Mouse (Mus musculus) CH12.LX (cell line): ENCODE measurements around the gene Rpl7l1.

ENCODE experiments used
- BHLHE40 ChIP-seq: IDR thresholded peaks from 2 replicates; pipeline ENCODE4 v1.6.1; 2011; ENCODE audit warnings: mild to moderate bottlenecking, low read depth, low read length, improper control_type of control experiment
- CTCF ChIP-seq, 2 experiments: IDR thresholded peaks in 1 of 2; conservative IDR thresholded peaks in 1 of 2; 2 replicates each; pipeline ENCODE4 v1.5.1; 2011 to 2012; ENCODE audit warnings: low read depth in 2 of 2, low read length in 2 of 2, improper control_type of control experiment in 1 of 2, inconsistent platforms in 1 of 2, mild to moderate bottlenecking in 1 of 2, moderate library complexity in 1 of 2
- EP300 ChIP-seq: IDR thresholded peaks from 2 replicates; pipeline ENCODE4 v1.6.1; 2011; ENCODE audit warnings: low read length, improper control_type of control experiment
- MAX ChIP-seq: IDR thresholded peaks from 2 replicates; pipeline ENCODE4 v1.6.1; 2011; ENCODE audit warnings: low read length, improper control_type of control experiment
- PAX5 ChIP-seq: IDR thresholded peaks from 2 replicates; pipeline ENCODE4 v1.6.1; 2012; ENCODE audit warnings: low read length, inconsistent platforms, mixed read lengths
- POLR2A ChIP-seq: IDR thresholded peaks from 2 replicates; pipeline ENCODE4 v1.6.1; 2011; ENCODE audit warnings: low read depth, mild to moderate bottlenecking, improper control_type of control experiment, low read length
- SMC3 ChIP-seq: IDR thresholded peaks from 2 replicates; pipeline ENCODE4 v1.6.1; 2011; ENCODE audit warnings: low read depth, low read length, improper control_type of control experiment
- ZKSCAN1 ChIP-seq: IDR thresholded peaks from 2 replicates; pipeline ENCODE4 v1.6.1; 2012; ENCODE audit warnings: low read depth, inconsistent platforms, low read length, improper control_type of control experiment, borderline replicate concordance

GRCm38 (mm10) chr17:46747234-46747633, 35.2 kb downstream of the Rpl7l1 start:
- TF ChIP-seq CTCF (conservative IDR thresholded peaks at IDR 0.05 in 1 of 2, IDR thresholded peaks at IDR 0.05 in 1 of 2; ENCODE audit: low read depth in 2 of 2, low read length in 2 of 2) (no peak), BHLHE40 (no peak), ZKSCAN1 (no peak), MAX (no peak), EP300 (no peak), PAX5 (no peak), SMC3 (no peak), POLR2A (no peak)
